Mouse (Mus musculus) thymus, adult 2 months (tissue): ENCODE data around the gene Yipf2. TPM values are rescaled to one million over a fixed set of nuclear protein-coding genes. Genes with fewer than 3 reads are reported as not detected.
"Not testable (repeated sequence)": the region's sequence is repeated elsewhere in the genome, so short reads cannot be mapped to it uniquely, and the experiment has no call there.

Experiments
- DNase-seq: peaks from one replicate; pipeline ENCODE4 v3.0.0; 2021
- H3K27ac ChIP-seq: fragments of 200-500 bp; 2 replicates; pipeline ENCODE4 v1.5.1; 2012; ENCODE audit warnings: low read length, control low read depth; ENCODE audit not compliant: control insufficient read depth, insufficient read depth
- H3K27me3 ChIP-seq: fragments of 200-500 bp; 2 replicates; pipeline ENCODE4 v1.6.1; 2012; ENCODE audit warnings: mild to moderate bottlenecking, low read length, moderate library complexity, mixed read lengths; ENCODE audit not compliant: control insufficient read depth, insufficient read depth
- H3K36me3 ChIP-seq: fragments of 200-500 bp; 2 replicates; pipeline ENCODE4 v1.6.1; 2012; ENCODE audit warnings: mild to moderate bottlenecking, low read length, moderate library complexity; ENCODE audit not compliant: control insufficient read depth, insufficient read depth
- H3K4me1 ChIP-seq: fragments of 200-500 bp; replicated peaks from 2 replicates; pipeline ENCODE4 v1.6.1; 2012; ENCODE audit warnings: low read length; ENCODE audit not compliant: control insufficient read depth, insufficient read depth
- H3K4me3 ChIP-seq: fragments of 200-500 bp; 2 replicates; pipeline ENCODE4 v1.5.1; 2012; ENCODE audit warnings: mild to moderate bottlenecking, low read length, control low read depth, moderate library complexity; ENCODE audit not compliant: control insufficient read depth, insufficient read depth
- CTCF ChIP-seq: fragments of 200-500 bp; IDR thresholded peaks from 2 replicates; pipeline ENCODE4 v1.5.1; 2012; ENCODE audit warnings: mild to moderate bottlenecking, control low read depth, low read length, moderate library complexity, borderline replicate concordance; ENCODE audit not compliant: control insufficient read depth, poor library complexity, insufficient read depth; ENCODE audit errors: extremely low read depth
- POLR2A ChIP-seq: fragments of 200-500 bp; IDR thresholded peaks from 2 replicates; pipeline ENCODE4 v1.6.1; 2012; ENCODE audit warnings: mild to moderate bottlenecking, low read length, control low read depth, moderate library complexity; ENCODE audit not compliant: control insufficient read depth, poor library complexity, insufficient read depth; ENCODE audit errors: extremely low read depth
- WGBS: fragments of 180-500 bp; shearing (Covaris S2); methylation state at CpG from one replicate; pipeline ENCODE4 v1.1.7; 2018; 5-methylcytosine and 5-hydroxymethylcytosine counted together
- polyA plus RNA-seq: library from polyadenylated mRNA; depleted of rRNA; stranded (reverse); fragments of >200 nt; gene quantifications from 2 replicates; pipeline ENCODE4 v1.2.3, GENCODE M21; 2012; rRNA removed

The Yipf2 gene
- polyA plus RNA-seq, 1 experiment, result 50.6 TPM

- Histone ChIP-seq H3K27ac (no peak overlapping the region), H3K4me1 (peaks cover 15% of the 10 kb centered on the region), H3K27me3 (no peaks in the 10 kb centered on the region), H3K4me3 (peak overlapping the region; percentile 64), H3K36me3 (no peaks in the 10 kb centered on the region)
- TF ChIP-seq POLR2A (no peak), CTCF (no peak)
- 1% methylated on average over 62 of the region's 66 CpGs for WGBS
- DNase-seq, result peak; percentile 51
These were observed 45.3 kb downstream of the Yipf2 start for GRCm38 (mm10) chr9:21547075-21547941.

GRCm38 (mm10) chr9:21546789-21547074, 45.9 kb downstream of the Yipf2 start, which contains the start of gene Carm1:
Carm1 (plus strand) TSS chr9:21546894.
- Histone ChIP-seq H3K27ac (peak within 1 kb of the TSS; percentile 25; the same call in 1 of the 2 replicates), H3K36me3 (no peaks in the 10 kb centered on the region), H3K4me1 (peaks cover 15% of the 10 kb centered on the region), H3K4me3 (peak within 1 kb of the TSS; percentile 64), H3K27me3 (no peaks in the 10 kb centered on the region)
- TF ChIP-seq CTCF, result no peak; the same call in 1 of the 2 replicates
- 0 out of 2 replicates have a peak, but pooled peaks have one; percentile 15 for TF ChIP-seq POLR2A
- DNase-seq, result peak; percentile 61
- 35% methylated on average over 52 of the region's 52 CpGs for WGBS

GRCm38 (mm10) chr9:21545916-21546788, 46.5 kb downstream of the Yipf2 start:
- under 1% methylated on average over 67 of the region's 67 CpGs for whole genome bisulfite sequencing
- H3K27ac ChIP-seq, result peak overlapping the region; percentile 25; the same call in 1 of the 2 replicates
- H3K27me3 ChIP-seq, result no peaks in the 10 kb centered on the region
- H3K4me3 ChIP-seq, result peak overlapping the region; percentile 60
- H3K4me1 ChIP-seq, result peaks cover 15% of the 10 kb centered on the region
- DNase-seq, result peak; percentile 100
- no peaks in the 10 kb centered on the region for H3K36me3 ChIP-seq
- peak; percentile 93; the same call in 1 of the 2 replicates for TF ChIP-seq CTCF
- TF ChIP-seq POLR2A, result peak; percentile 38

GRCm38 (mm10) chr9:21545351-21545915, 47.2 kb downstream of the Yipf2 start:
- no peak for TF ChIP-seq CTCF
- TF ChIP-seq POLR2A, result no peak
- Histone ChIP-seq H3K4me3 (peak overlapping the region; percentile 60), H3K27me3 (no peaks in the 10 kb centered on the region), H3K27ac (peak overlapping the region; percentile 25; the same call in 1 of the 2 replicates), H3K36me3 (no peaks in the 10 kb centered on the region), H3K4me1 (peaks cover 15% of the 10 kb centered on the region)
- WGBS, result 32% methylated on average over 9 of the region's 9 CpGs
- no peak for DNase-seq

- H3K4me1 ChIP-seq, H3K4me3 ChIP-seq, H3K27me3 ChIP-seq, H3K27ac ChIP-seq, H3K36me3 ChIP-seq, DNase-seq: not testable (repeated sequence)
- WGBS, result 96% methylated on average over 2 of the region's 2 CpGs
These were observed 50.6 kb downstream of the Yipf2 start for GRCm38 (mm10) chr9:21542001-21542400.

GRCm38 (mm10) chr9:21539981-21540753, 52.5 kb downstream of the Yipf2 start:
- Histone ChIP-seq H3K4me3 (no peak overlapping the region), H3K27me3 (no peaks in the 10 kb centered on the region), H3K4me1 (peaks cover 6% of the 10 kb centered on the region), H3K27ac (no peak overlapping the region), H3K36me3 (no peaks in the 10 kb centered on the region)
- WGBS, result 83% methylated on average over 7 of the region's 7 CpGs
- no peak for TF ChIP-seq CTCF
- no peak for DNase-seq

Other genes with a start within 250 kb of the Yipf2 start
- 151 and 157 TPM in 2 replicates for gene Ilf3, start 225.0 kb downstream of the Yipf2 start, polyA plus RNA-seq
- 46.4 and 48.2 TPM in 2 replicates for gene Qtrt1, start 181.0 kb downstream of the Yipf2 start, polyA plus RNA-seq
- gene Dnm2, start 167.9 kb downstream of the Yipf2 start, polyA plus RNA-seq, result 374 and 422 TPM in 2 replicates
- gene Tmed1, start 82.6 kb downstream of the Yipf2 start, polyA plus RNA-seq, result 12.8 and 17.0 TPM in 2 replicates
- gene AB124611, start 66.7 kb downstream of the Yipf2 start, polyA plus RNA-seq, result 29.5 and 31.1 TPM in 2 replicates
- 98.5 and 112 TPM in 2 replicates for gene Carm1, start 45.9 kb downstream of the Yipf2 start, polyA plus RNA-seq
- gene Timm29, start 106 bp downstream of the Yipf2 start, polyA plus RNA-seq, result 43.5 and 45.8 TPM in 2 replicates
- gene Smarca4, start 23.3 kb upstream of the Yipf2 start, polyA plus RNA-seq, result 156 and 191 TPM in 2 replicates
- gene Ldlr, start 130.7 kb upstream of the Yipf2 start, polyA plus RNA-seq, result 23.9 and 30.5 TPM in 2 replicates
- gene Spc24, start 167.5 kb upstream of the Yipf2 start, polyA plus RNA-seq, result 59.0 and 75.8 TPM in 2 replicates
- gene Kank2, start 205.9 kb upstream of the Yipf2 start, polyA plus RNA-seq, result 9.1 and 12.6 TPM in 2 replicates
- 4.7 and 6.5 TPM in 2 replicates for gene Angptl8, start 242.7 kb upstream of the Yipf2 start, polyA plus RNA-seq